Mouse (Mus musculus) urinary bladder, postnatal 36 days (tissue): ENCODE measurements around the gene Cpeb2.

Experiments used
- DNase-seq, 2 experiments: peaks; one replicate each; pipeline ENCODE4 v3.0.0; 2022; ENCODE audit warnings: low spot score in 2 of 2, mixed read lengths in 1 of 2

The Cpeb2 gene

GRCm38 (mm10) chr5:43324311-43324862 lies 91.4 kb downstream of the Cpeb2 start:
- no peak for DNase-seq

GRCm38 (mm10) chr5:43325561-43325960 lies 92.6 kb downstream of the Cpeb2 start:
- DNase-seq, result no peak

- DNase-seq, result no peak
Measured at GRCm38 (mm10) chr5:43328579-43328978, 95.6 kb downstream of the Cpeb2 start.

- no peak for DNase-seq
Measured at GRCm38 (mm10) chr5:43330260-43330659, 97.3 kb downstream of the Cpeb2 start.

- no peak for DNase-seq
Measured at GRCm38 (mm10) chr5:43334469-43334868, 101.5 kb downstream of the Cpeb2 start.

GRCm38 (mm10) chr5:43337212-43337611 lies 104.2 kb downstream of the Cpeb2 start:
- DNase-seq, result no peak

GRCm38 (mm10) chr5:43338771-43339475 lies 106.0 kb downstream of the Cpeb2 start:
- DNase-seq, result no peak
